In the genomic region with DNA sequence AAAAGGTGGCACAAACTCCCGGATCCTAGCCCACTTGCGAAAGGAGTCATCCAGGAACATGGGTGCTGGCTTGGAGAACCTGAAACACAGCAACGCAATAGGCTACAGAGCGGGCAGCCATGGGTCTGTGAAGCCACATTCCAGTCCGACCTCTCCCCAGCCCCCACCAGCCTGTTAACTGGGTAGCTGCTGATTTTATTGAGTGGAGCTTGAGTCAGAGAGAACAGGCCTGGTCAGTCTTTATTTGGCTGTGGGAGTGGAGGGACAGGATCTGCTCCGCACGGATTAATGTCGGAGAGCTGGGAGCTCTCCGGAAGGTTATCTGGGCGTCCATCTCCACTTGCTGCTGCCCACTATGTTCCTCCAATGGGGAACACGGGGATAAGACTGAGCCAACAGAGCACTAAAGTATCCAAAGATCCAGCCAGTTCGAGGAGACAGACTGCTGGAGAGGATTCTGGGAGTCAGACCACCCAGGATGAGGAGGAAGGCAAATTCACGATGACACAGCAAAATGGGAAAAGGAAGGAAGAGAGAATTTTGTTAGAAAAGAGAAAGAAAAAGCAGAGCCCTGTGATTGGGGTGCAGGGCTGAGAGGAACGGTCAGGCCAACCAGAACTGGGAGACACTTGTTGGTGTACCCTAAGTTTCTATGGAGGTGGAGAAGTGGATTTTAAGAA, we compare ENCODE assay signal across 23 mouse cellular contexts. TPM values are rescaled to one million over a fixed set of nuclear protein-coding genes. Genes with fewer than 3 reads are reported as not detected.
DNase-seq lines count a peak whose midpoint lies in the region; ATAC-seq lines count a peak whose summit lies in the region.
"Had no signal": no experiment of that assay in that cellular context is flagged by ENCODE, and none has a peak within 500 bp of the region (broad histone marks: within the 10 kb centered on the region; RNA-seq: fewer than 3 reads in every experiment).

No protein-coding gene starts in this region.

- 59% methylated on average over 14 of the region's 14 CpGs for WGBS in kidney, embryonic 16.5 days
- 72% methylated on average over 14 of the region's 14 CpGs for WGBS in limb, embryonic 10.5 days
- 87% methylated on average over 14 of the region's 14 CpGs for WGBS in hindbrain, embryonic 12.5 days

- H3K4me2 ChIP-seq in kidney, embryonic 16.5 days (replicated peaks; ENCODE audit: low read depth, low read length), result no peak overlapping the region
- H3K4me2 ChIP-seq in hindbrain, embryonic 12.5 days (replicated peaks), result no peak overlapping the region
- H3K4me2 ChIP-seq: embryonic facial prominence, embryonic 15.5 days; heart, embryonic 13.5 days; liver, embryonic 12.5 days; neural tube, embryonic 12.5 days had no signal

- 0 out of 2 replicates have a peak, but pooled peaks cover 6% of the 10 kb centered on the region for H3K4me1 ChIP-seq in kidney, embryonic 16.5 days (ENCODE audit: insufficient read depth, low read length)
- H3K4me1 ChIP-seq in limb, embryonic 10.5 days, result peaks cover 21% of the 10 kb centered on the region
- no peaks in the 10 kb centered on the region for H3K4me1 ChIP-seq in hindbrain, embryonic 12.5 days
- H3K4me1 ChIP-seq: embryonic facial prominence, embryonic 15.5 days; liver, embryonic 12.5 days; midbrain, embryonic 10.5 days; neural tube, embryonic 12.5 days had no signal

- no peaks in the 10 kb centered on the region for H3K9me3 ChIP-seq in kidney, embryonic 16.5 days (ENCODE audit: low read length)
- no peaks in the 10 kb centered on the region for H3K9me3 ChIP-seq in limb, embryonic 10.5 days (replicated peaks)
- H3K9me3 ChIP-seq in hindbrain, embryonic 12.5 days (replicated peaks), result no peaks in the 10 kb centered on the region
- H3K9me3 ChIP-seq: embryonic facial prominence, embryonic 15.5 days; G1E; heart, embryonic 13.5 days; liver, embryonic 12.5 days; midbrain, embryonic 10.5 days; neural tube, embryonic 12.5 days had no signal

- H3K36me3 ChIP-seq in kidney, embryonic 16.5 days (ENCODE audit: insufficient read depth, low read length), result no peaks in the 10 kb centered on the region
- H3K36me3 ChIP-seq in limb, embryonic 10.5 days, result peaks cover 32% of the 10 kb centered on the region
- 0 out of 2 replicates have a peak, but pooled peaks cover 2% of the 10 kb centered on the region for H3K36me3 ChIP-seq in hindbrain, embryonic 12.5 days

- H3K27me3 ChIP-seq in kidney, embryonic 16.5 days (ENCODE audit: insufficient read depth, low read length), result no peaks in the 10 kb centered on the region
- no peaks in the 10 kb centered on the region for H3K27me3 ChIP-seq in limb, embryonic 10.5 days (ENCODE audit: low read depth, poor library complexity, severe bottlenecking)
- no peaks in the 10 kb centered on the region for H3K27me3 ChIP-seq in hindbrain, embryonic 12.5 days
- H3K27me3 ChIP-seq: embryonic facial prominence, embryonic 15.5 days; heart, embryonic 13.5 days; liver, embryonic 12.5 days; neural tube, embryonic 12.5 days had no signal

- H3K4me3 ChIP-seq in kidney, embryonic 16.5 days (ENCODE audit: low read length), result no peak overlapping the region
- no peak overlapping the region for H3K4me3 ChIP-seq in limb, embryonic 10.5 days
- no peak overlapping the region for H3K4me3 ChIP-seq in hindbrain, embryonic 12.5 days
- H3K4me3 ChIP-seq: embryonic facial prominence, embryonic 15.5 days; heart, embryonic 13.5 days; liver, embryonic 12.5 days; midbrain, embryonic 10.5 days; neural tube, embryonic 12.5 days had no signal

- H3K27ac ChIP-seq in kidney, embryonic 16.5 days (ENCODE audit: low read length), result no peak overlapping the region
- H3K27ac ChIP-seq in limb, embryonic 10.5 days, result peak overlapping the region; percentile 38; the same call in 1 of the 2 replicates
- no peak overlapping the region for H3K27ac ChIP-seq in hindbrain, embryonic 12.5 days
- H3K27ac ChIP-seq: embryonic facial prominence, embryonic 15.5 days; heart, embryonic 13.5 days; liver, embryonic 12.5 days; neural tube, embryonic 12.5 days had no signal

- no peak for DNase-seq in kidney, postnatal 36 days
- peak; percentile 81 for DNase-seq in urinary bladder, postnatal 14 days (ENCODE audit: low spot score)
- no peak for DNase-seq in urinary bladder, adult 2 months (ENCODE audit: low spot score)
- no peak for DNase-seq in limb, embryonic 10.5 days (ENCODE audit: low spot score)
- peak; percentile 54 for DNase-seq in testis, postnatal 14 days (ENCODE audit: low spot score)
- DNase-seq in left cerebral cortex, postnatal 14 days (ENCODE audit: low spot score in 2 of 2), result no peak
- DNase-seq: adrenal gland, adult 2 months; B cell, adult 2 months; cerebellum, adult 9-11 months; gastrocnemius, postnatal 36 days; heart, postnatal 36 days; kidney, postnatal 25 days; lung, postnatal 14 days; right cerebral cortex, postnatal 25 days; thymus, adult 18-20 months had no signal

- intact Hi-C loops in left cerebral cortex, postnatal 14 days (cut with DNase I), result no loop called here

- no peak overlapping the region for H3K9ac ChIP-seq in kidney, embryonic 16.5 days (replicated peaks; ENCODE audit: low read length)
- no peak overlapping the region for H3K9ac ChIP-seq in hindbrain, embryonic 12.5 days
- H3K9ac ChIP-seq: embryonic facial prominence, embryonic 15.5 days; heart, embryonic 13.5 days; liver, embryonic 12.5 days; neural tube, embryonic 12.5 days had no signal

- peak; percentile 49; the same call in 1 of the 2 replicates for ATAC-seq in kidney, embryonic 16.5 days (ENCODE audit: low FRiP score, low TSS enrichment)
- ATAC-seq in hindbrain, embryonic 12.5 days (ENCODE audit: low FRiP score), result no peak
- ATAC-seq: liver, embryonic 12.5 days had no signal

RNA-seq across cellular contexts. Expression of gene Artn, which starts 34.9 kb away (rescaled TPM):
- polyA plus RNA-seq in kidney, embryonic 16.5 days (2015; fragmentation: Nextera tagmentation; extraction: Ambion mirVana), result 3.0 and 3.5 TPM in 2 replicates
- 7.2 and 7.8 TPM in 2 replicates for polyA plus RNA-seq in urinary bladder, adult 2 months (2012; rRNA removed)
- polyA plus RNA-seq in limb, embryonic 10.5 days (2016; fragmentation: Nextera tagmentation; extraction: Ambion mirVana), result 6.5 and 13.5 TPM in 2 replicates
- 1 to 10 TPM; 1.8 to 2.3 TPM for total RNA-seq in left cerebral cortex, postnatal 14 days (2021)
- polyA plus RNA-seq in hindbrain, embryonic 12.5 days (2016; fragmentation: Nextera tagmentation; extraction: Ambion mirVana), result 1.7 and 2.3 TPM in 2 replicates
- polyA plus RNA-seq: G1E had no signal

RNA-seq across cellular contexts. Expression of gene Ipo13, which starts 49.7 kb away (rescaled TPM):
- polyA plus RNA-seq in kidney, embryonic 16.5 days (2015; fragmentation: Nextera tagmentation; extraction: Ambion mirVana), result 52.9 and 53.1 TPM in 2 replicates
- 40.0 and 40.5 TPM in 2 replicates for polyA plus RNA-seq in urinary bladder, adult 2 months (2012; rRNA removed)
- polyA plus RNA-seq in limb, embryonic 10.5 days (2016; fragmentation: Nextera tagmentation; extraction: Ambion mirVana), result 56.0 and 56.7 TPM in 2 replicates
- 100 to 1,000 TPM; 124 to 125 TPM for total RNA-seq in left cerebral cortex, postnatal 14 days (2021)
- 62.2 and 65.5 TPM in 2 replicates for polyA plus RNA-seq in hindbrain, embryonic 12.5 days (2016; fragmentation: Nextera tagmentation; extraction: Ambion mirVana)

Comparison
In these comparisons a context has a peak if more than half of its experiments do, and no peak if none do; other contexts are left out.
1. DNase-seq: peak in urinary bladder, postnatal 14 days (single experiment) and testis, postnatal 14 days (single experiment); none in kidney, postnatal 36 days (0 of 2), urinary bladder, adult 2 months (single experiment), limb, embryonic 10.5 days (single experiment) and left cerebral cortex, postnatal 14 days (0 of 2).